Mouse (Mus musculus): ENCODE measurements around the gene Srrm4. TPM values are rescaled to one million over a fixed set of nuclear protein-coding genes. Genes with fewer than 3 reads are reported as not detected.

Gene Srrm4
- polyA plus RNA-seq, 1 experiment, result not detected

GRCm38 (mm10) chr5:116556614-116557013 lies 35.0 kb downstream of the Srrm4 start:
- no peak overlapping the region for H3K27ac ChIP-seq (ENCODE audit: insufficient read depth, low read depth, low read length)
- H3K4me3 ChIP-seq (ENCODE audit: insufficient read depth, low read length), result no peak overlapping the region
- no peaks in the 10 kb centered on the region for H3K4me1 ChIP-seq (ENCODE audit: control insufficient read depth, insufficient read depth, low read length)
- TF ChIP-seq CTCF (IDR thresholded peaks at IDR 0.05; ENCODE audit: low read depth, low read length) (no peak), POLR2A (IDR thresholded peaks at IDR 0.05; ENCODE audit: borderline replicate concordance, low read depth, low read length) (no peak)

- TF ChIP-seq CTCF (IDR thresholded peaks at IDR 0.05; ENCODE audit: low read depth, low read length) (no peak), POLR2A (IDR thresholded peaks at IDR 0.05; ENCODE audit: borderline replicate concordance, low read depth, low read length) (no peak)
- no peaks in the 10 kb centered on the region for H3K4me1 ChIP-seq (ENCODE audit: control insufficient read depth, insufficient read depth, low read length)
- H3K27ac ChIP-seq (ENCODE audit: insufficient read depth, low read depth, low read length), result no peak overlapping the region
- no peak overlapping the region for H3K4me3 ChIP-seq (ENCODE audit: insufficient read depth, low read length)
Measured at GRCm38 (mm10) chr5:116553868-116554267, 37.7 kb downstream of the Srrm4 start.

GRCm38 (mm10) chr5:116553106-116553505 lies 38.5 kb downstream of the Srrm4 start:
- Histone ChIP-seq H3K27ac (ENCODE audit: insufficient read depth, low read depth, low read length) (no peak overlapping the region), H3K4me3 (ENCODE audit: insufficient read depth, low read length) (no peak overlapping the region), H3K4me1 (ENCODE audit: control insufficient read depth, insufficient read depth, low read length) (no peaks in the 10 kb centered on the region)
- no peak for TF ChIP-seq CTCF (IDR thresholded peaks at IDR 0.05; ENCODE audit: low read depth, low read length)
- TF ChIP-seq POLR2A (IDR thresholded peaks at IDR 0.05; ENCODE audit: borderline replicate concordance, low read depth, low read length), result no peak

GRCm38 (mm10) chr5:116552584-116552983 lies 39.0 kb downstream of the Srrm4 start:
- H3K4me1 ChIP-seq (ENCODE audit: control insufficient read depth, insufficient read depth, low read length), result no peaks in the 10 kb centered on the region
- TF ChIP-seq POLR2A (IDR thresholded peaks at IDR 0.05; ENCODE audit: borderline replicate concordance, low read depth, low read length) (no peak), CTCF (IDR thresholded peaks at IDR 0.05; ENCODE audit: low read depth, low read length) (no peak)
- no peak overlapping the region for H3K4me3 ChIP-seq (ENCODE audit: insufficient read depth, low read length)
- H3K27ac ChIP-seq (ENCODE audit: insufficient read depth, low read depth, low read length), result no peak overlapping the region

- H3K4me1 ChIP-seq (ENCODE audit: control insufficient read depth, insufficient read depth, low read length), result no peaks in the 10 kb centered on the region
- H3K27ac ChIP-seq (ENCODE audit: insufficient read depth, low read depth, low read length), result no peak overlapping the region
- TF ChIP-seq POLR2A (IDR thresholded peaks at IDR 0.05; ENCODE audit: borderline replicate concordance, low read depth, low read length) (no peak), CTCF (IDR thresholded peaks at IDR 0.05; ENCODE audit: low read depth, low read length) (no peak)
- no peak overlapping the region for H3K4me3 ChIP-seq (ENCODE audit: insufficient read depth, low read length)
Measured at GRCm38 (mm10) chr5:116545746-116546145, 45.9 kb downstream of the Srrm4 start.

- H3K27ac ChIP-seq (ENCODE audit: insufficient read depth, low read depth, low read length), result no peak overlapping the region
- no peak overlapping the region for H3K4me3 ChIP-seq (ENCODE audit: insufficient read depth, low read length)
- TF ChIP-seq POLR2A (IDR thresholded peaks at IDR 0.05; ENCODE audit: borderline replicate concordance, low read depth, low read length) (no peak), CTCF (IDR thresholded peaks at IDR 0.05; ENCODE audit: low read depth, low read length) (no peak)
- no peaks in the 10 kb centered on the region for H3K4me1 ChIP-seq (ENCODE audit: control insufficient read depth, insufficient read depth, low read length)
Measured at GRCm38 (mm10) chr5:116542317-116542716, 49.3 kb downstream of the Srrm4 start.

- H3K4me3 ChIP-seq (ENCODE audit: insufficient read depth, low read length), result no peak overlapping the region
- no peak overlapping the region for H3K27ac ChIP-seq (ENCODE audit: insufficient read depth, low read depth, low read length)
- TF ChIP-seq CTCF (IDR thresholded peaks at IDR 0.05; ENCODE audit: low read depth, low read length) (no peak), POLR2A (IDR thresholded peaks at IDR 0.05; ENCODE audit: borderline replicate concordance, low read depth, low read length) (no peak)
- no peaks in the 10 kb centered on the region for H3K4me1 ChIP-seq (ENCODE audit: control insufficient read depth, insufficient read depth, low read length)
Measured at GRCm38 (mm10) chr5:116541128-116541527, 50.5 kb downstream of the Srrm4 start.

GRCm38 (mm10) chr5:116539360-116539759 lies 52.3 kb downstream of the Srrm4 start:
- no peak for TF ChIP-seq POLR2A (IDR thresholded peaks at IDR 0.05; ENCODE audit: borderline replicate concordance, low read depth, low read length)
- no peak for TF ChIP-seq CTCF (IDR thresholded peaks at IDR 0.05; ENCODE audit: low read depth, low read length)
- no peaks in the 10 kb centered on the region for H3K4me1 ChIP-seq (ENCODE audit: control insufficient read depth, insufficient read depth, low read length)
- no peak overlapping the region for H3K27ac ChIP-seq (ENCODE audit: insufficient read depth, low read depth, low read length)
- no peak overlapping the region for H3K4me3 ChIP-seq (ENCODE audit: insufficient read depth, low read length)

GRCm38 (mm10) chr5:116538491-116538890 lies 53.1 kb downstream of the Srrm4 start:
- TF ChIP-seq CTCF (IDR thresholded peaks at IDR 0.05; ENCODE audit: low read depth, low read length) (no peak), POLR2A (IDR thresholded peaks at IDR 0.05; ENCODE audit: borderline replicate concordance, low read depth, low read length) (no peak)
- Histone ChIP-seq H3K4me3 (ENCODE audit: insufficient read depth, low read length) (no peak overlapping the region), H3K27ac (ENCODE audit: insufficient read depth, low read depth, low read length) (no peak overlapping the region), H3K4me1 (ENCODE audit: control insufficient read depth, insufficient read depth, low read length) (no peaks in the 10 kb centered on the region)

- no peak overlapping the region for H3K27ac ChIP-seq (ENCODE audit: insufficient read depth, low read depth, low read length)
- TF ChIP-seq CTCF (IDR thresholded peaks at IDR 0.05; ENCODE audit: low read depth, low read length) (no peak), POLR2A (IDR thresholded peaks at IDR 0.05; ENCODE audit: borderline replicate concordance, low read depth, low read length) (no peak)
- H3K4me1 ChIP-seq (ENCODE audit: control insufficient read depth, insufficient read depth, low read length), result no peaks in the 10 kb centered on the region
- H3K4me3 ChIP-seq (ENCODE audit: insufficient read depth, low read length), result no peak overlapping the region
Measured at GRCm38 (mm10) chr5:116526324-116526723, 65.3 kb downstream of the Srrm4 start.

- no peak for TF ChIP-seq POLR2A (IDR thresholded peaks at IDR 0.05; ENCODE audit: borderline replicate concordance, low read depth, low read length)
- TF ChIP-seq CTCF (IDR thresholded peaks at IDR 0.05; ENCODE audit: low read depth, low read length), result no peak
- no peak overlapping the region for H3K4me3 ChIP-seq (ENCODE audit: insufficient read depth, low read length)
Measured at GRCm38 (mm10) chr5:116525308-116525707, 66.3 kb downstream of the Srrm4 start.

More at GRCm38 (mm10) chr5:116525308-116525707, 66.3 kb downstream of the Srrm4 start:
- H3K27ac ChIP-seq (ENCODE audit: insufficient read depth, low read depth, low read length), result no peak overlapping the region
- H3K4me1 ChIP-seq (ENCODE audit: control insufficient read depth, insufficient read depth, low read length), result no peaks in the 10 kb centered on the region
